Mouse (Mus musculus) brain, embryonic 14.5 days (tissue): ENCODE measurements at regions not wholly inside any gene's neighbourhood (a gene's known extent, or its start where the extent isn't known, plus 50 kb on each side); places are given as distances from the start of the nearest gene placed in this dataset.

Experiments
- DNase-seq: peaks from one replicate; pipeline ENCODE4 v3.0.0-alpha.2; 2011; ENCODE audit warnings: low read depth
- CTCF ChIP-seq: fragments of 200-500 bp; IDR thresholded peaks from 2 replicates; pipeline ENCODE4 v1.5.1; 2012; ENCODE audit warnings: inconsistent platforms, mild to moderate bottlenecking, moderate library complexity, borderline replicate concordance; ENCODE audit not compliant: insufficient read depth, insufficient read length; ENCODE audit errors: extremely low read depth
- POLR2A ChIP-seq: fragments of 200-500 bp; IDR thresholded peaks from 2 replicates; pipeline ENCODE4 v1.6.1; 2012; ENCODE audit warnings: mild to moderate bottlenecking, inconsistent platforms, borderline replicate concordance; ENCODE audit not compliant: poor library complexity, insufficient read depth, insufficient read length, severe bottlenecking; ENCODE audit errors: extremely low read depth

DNA sequence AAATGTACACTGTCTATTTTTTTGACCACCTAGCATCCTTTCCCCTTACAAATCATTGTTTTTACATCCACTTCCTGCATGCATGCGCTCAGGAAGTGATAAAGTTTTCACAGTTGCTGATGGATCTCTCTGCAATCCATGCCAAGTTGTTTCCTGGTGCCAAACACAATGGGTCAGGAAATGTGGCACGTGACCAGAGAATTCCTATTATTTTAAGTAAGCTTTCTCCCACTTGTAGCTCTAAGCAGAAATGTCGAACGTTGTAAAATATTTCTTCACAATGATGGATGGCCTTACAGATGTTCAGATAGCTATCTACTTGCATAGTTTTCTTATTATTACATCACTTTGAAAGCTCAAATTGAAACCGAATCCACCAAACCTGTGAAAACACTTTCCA is 1271.1 kb upstream of the Flrt2 start:
- peak; percentile 11 for DNase-seq
- no peak for TF ChIP-seq CTCF

DNA sequence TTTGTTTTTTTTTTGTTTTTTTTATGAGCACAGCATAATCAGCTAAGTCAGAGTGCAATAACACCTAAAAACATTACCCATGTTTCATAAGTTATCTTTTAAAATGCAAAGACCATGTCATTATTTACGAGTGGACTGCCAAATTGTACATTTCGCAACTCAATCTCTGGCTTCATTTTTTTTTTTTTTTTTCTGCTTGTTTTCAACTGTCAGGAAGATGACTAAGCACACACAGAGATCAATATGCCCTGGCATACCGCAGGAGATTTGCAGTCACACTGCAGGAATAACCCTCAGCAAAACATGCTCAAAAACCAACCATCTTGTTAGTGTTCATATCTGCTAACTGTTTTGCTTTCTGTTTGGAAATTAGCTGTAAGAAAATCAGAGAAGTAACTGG is 1270.3 kb upstream of the Flrt2 start:
- DNase-seq, result no peak
- no peak for TF ChIP-seq CTCF
- no peak for TF ChIP-seq POLR2A

DNA sequence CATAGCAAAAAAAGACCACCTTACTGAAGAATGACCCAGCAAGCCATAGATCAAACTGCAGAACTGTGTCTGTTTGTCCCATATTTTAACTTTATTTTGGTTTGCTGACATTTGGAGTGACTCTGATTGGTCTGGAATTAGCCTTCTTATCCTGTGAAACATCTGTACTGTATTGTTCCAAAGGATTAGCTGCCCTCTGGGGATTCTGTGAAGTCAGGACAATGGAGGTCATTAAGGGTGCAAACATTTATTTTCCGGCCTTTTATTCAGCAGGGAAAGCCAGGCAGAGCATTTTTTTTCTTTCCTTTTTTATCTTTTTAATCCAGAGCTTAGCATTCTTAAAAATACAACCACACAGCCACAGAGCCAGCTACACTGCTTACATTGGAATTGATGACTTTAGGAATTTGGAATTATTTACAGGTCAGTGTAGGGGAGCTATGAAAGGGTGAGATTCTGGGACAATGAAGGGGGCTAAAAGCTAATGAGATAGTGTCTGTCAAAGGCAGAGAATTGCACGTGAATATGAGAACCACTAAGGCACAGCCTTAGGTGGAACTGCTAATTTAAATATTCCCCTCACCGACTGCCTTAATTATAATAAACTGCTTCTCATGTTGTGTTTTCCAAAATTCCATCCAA is 1267.6 kb upstream of the Flrt2 start:
- TF ChIP-seq POLR2A (no peak), CTCF (no peak)
- DNase-seq, result peak; percentile 30

DNA sequence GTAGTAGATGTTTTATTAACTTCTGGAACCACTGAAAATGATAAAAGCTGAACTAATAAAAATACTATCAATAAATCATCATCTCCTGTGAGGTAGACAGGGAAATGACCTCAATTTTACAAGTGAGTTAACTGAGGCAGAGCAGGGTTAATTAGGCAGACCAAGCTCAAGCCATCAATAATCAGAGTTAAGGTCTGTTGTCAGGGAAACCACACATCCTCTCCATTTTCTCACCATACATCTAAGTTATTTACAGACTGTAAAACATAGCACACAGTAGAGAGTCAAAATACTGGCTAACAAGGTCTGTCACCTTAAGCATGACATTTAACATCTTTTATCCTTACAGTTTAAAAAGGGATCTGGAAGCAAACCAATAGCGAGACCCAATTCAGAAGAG is 1242.5 kb upstream of the Flrt2 start:
- no peak for TF ChIP-seq CTCF
- TF ChIP-seq POLR2A, result no peak
- DNase-seq, result no peak

DNA sequence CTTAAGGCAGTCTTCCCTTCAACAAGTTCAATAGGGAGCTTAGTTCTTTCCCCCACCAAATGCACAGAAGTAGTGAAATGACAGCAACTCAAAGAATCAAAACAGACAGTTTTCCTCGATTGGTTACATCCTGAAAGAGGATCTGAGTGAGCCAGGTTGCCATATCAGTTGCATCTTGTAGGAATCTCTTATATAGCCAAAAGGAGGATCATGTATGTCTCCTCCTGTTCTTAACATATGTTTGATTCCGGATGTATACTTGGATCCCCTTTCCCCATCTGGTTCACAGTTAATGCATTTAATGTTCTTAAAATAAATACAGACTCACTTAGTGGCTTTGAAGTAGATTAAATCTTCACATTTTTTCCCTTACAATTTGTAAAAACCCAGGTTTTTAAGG is 1224.0 kb upstream of the Flrt2 start:
- TF ChIP-seq POLR2A (no peak), CTCF (no peak)
- DNase-seq, result peak; percentile 65

DNA sequence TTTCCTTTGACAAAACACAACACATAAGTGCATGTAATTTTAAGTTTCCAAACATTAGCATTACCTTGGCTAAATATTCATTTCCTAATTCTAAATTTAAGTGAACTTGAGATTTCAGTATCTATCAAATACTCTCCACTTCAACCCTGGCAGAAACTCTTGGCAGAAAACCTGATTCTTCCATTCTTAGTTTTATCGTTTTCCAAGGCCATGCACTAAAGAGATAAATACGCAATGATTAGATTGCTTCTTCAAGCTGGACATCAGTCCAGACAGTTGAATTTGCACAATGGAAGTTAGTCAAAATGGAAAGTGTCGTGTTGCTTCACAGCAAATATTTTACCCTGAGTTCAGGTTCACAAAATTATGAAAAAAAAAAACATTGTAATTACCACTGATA is 1223.4 kb upstream of the Flrt2 start:
- TF ChIP-seq CTCF, result no peak
- TF ChIP-seq POLR2A, result no peak
- DNase-seq, result no peak

DNA sequence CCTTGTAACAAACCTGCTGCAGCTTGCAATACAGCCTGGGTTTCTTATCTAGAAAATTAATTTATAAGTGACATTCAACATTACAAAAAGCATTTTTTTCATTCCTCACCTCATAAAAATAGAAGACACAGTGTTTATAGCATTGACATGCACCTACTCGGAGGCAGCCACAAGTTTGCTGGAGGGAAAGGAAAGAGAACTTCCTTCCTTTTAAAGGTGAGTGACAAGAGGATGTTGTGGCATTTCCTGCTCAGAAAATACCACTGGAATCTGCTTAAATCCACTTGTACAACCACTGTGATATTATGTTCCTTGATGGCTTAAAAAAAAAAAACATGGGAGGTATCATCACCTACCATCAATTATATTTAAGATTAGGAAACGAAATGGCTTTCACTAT is 1222.2 kb upstream of the Flrt2 start:
- DNase-seq, result no peak
- TF ChIP-seq POLR2A, result no peak
- no peak for TF ChIP-seq CTCF

DNA sequence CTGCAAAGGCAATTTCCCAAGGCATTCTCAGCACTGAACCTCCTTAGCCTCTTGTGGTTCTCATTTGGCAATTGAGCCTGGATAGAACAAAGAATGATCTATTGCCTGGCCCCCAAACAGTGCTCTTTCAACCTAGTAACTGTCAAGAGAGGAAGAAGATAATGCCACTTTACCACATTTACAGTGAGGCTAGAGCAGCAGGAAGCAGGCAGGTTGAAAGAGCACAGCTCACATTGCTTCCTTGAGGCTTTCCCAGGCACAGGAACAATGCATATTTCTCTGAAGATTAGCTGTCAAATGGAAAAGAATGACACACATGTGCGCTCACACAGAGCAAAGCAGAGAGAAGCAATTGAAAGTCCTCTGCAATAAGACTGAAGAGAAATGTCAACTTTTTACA is 1221.0 kb upstream of the Flrt2 start:
- no peak for TF ChIP-seq CTCF
- no peak for TF ChIP-seq POLR2A
- peak; percentile 73 for DNase-seq

DNA sequence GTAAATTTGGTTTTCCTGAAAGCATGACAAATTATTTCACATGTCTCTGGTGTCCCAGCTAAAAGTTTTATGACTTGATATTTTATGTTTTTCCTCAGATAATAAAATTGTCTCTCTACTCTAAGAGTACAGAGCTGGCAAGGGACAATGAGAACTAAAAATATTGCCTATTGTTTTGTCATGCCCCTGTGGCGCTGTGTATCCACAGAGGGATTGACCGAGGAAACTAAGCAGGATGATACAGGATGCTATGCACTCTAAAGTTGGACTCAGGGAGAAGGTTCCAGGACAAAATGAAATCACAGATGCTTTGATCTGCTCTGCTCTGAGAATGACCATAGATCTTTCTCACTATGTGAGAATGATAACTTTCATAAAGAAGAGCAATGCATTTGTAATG is 1203.3 kb upstream of the Flrt2 start:
- DNase-seq, result no peak
- TF ChIP-seq POLR2A (no peak), CTCF (no peak)

DNA sequence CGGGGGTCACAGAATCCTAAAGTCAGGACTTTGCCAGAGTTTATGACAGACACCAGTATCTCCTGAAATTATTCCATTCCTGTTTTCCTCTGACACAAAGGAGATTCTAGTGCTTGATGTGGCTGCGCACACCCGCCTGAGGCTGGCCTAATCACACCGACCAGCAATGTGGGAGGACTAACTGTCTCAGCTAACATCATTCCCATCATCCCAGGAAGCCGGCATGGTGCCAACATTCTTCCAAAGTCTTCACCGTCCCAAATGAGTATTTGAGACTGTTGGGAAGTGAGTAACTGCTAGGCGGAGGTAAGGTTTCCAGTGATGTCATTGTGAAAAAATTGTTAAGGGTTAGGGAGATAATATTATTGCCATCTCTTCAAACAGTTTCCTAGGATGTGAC is 1183.9 kb upstream of the Flrt2 start:
- TF ChIP-seq POLR2A (no peak), CTCF (no peak)
- DNase-seq, result peak; percentile 56

DNA sequence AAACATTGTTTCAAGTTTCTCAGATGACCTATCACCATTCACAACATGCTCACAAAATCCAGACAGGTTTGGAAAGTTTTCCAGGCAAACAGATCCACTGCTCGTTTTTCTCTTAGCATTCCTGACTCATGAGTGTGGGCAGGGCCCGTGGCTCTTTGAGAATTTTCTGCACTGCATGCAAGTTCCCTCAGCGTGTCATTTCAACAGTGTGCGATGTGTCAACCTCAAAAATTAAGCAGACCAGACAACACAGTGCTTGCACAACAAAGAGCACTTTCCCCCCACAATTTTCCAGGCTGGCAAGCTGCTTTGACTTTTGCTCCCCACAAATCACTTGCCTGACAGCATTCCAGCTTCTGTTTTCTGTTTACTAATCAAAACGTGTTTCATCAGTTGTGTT is 1182.2 kb upstream of the Flrt2 start:
- DNase-seq, result peak; percentile 14
- no peak for TF ChIP-seq CTCF
- no peak for TF ChIP-seq POLR2A

DNA sequence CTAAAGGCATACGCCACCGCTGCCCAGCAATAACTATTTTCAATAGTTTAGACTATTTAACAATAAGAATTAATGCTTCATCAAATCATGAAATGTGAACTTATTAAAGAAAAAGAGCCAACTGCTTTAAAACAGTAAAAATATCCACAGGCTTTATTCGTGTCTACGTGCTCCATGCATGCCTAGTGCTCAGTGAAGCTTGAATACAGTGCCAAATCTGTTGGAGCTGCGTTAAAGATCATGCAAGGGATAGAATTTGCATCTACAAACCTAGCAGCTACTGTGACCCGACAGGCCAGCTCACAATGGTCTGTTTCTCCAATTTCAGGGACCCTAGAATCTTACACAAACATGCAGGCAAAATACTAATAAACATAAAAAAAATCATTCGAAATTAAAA is 1147.3 kb upstream of the Flrt2 start:
- DNase-seq, result peak; percentile 12
- TF ChIP-seq CTCF (no peak), POLR2A (no peak)

DNA sequence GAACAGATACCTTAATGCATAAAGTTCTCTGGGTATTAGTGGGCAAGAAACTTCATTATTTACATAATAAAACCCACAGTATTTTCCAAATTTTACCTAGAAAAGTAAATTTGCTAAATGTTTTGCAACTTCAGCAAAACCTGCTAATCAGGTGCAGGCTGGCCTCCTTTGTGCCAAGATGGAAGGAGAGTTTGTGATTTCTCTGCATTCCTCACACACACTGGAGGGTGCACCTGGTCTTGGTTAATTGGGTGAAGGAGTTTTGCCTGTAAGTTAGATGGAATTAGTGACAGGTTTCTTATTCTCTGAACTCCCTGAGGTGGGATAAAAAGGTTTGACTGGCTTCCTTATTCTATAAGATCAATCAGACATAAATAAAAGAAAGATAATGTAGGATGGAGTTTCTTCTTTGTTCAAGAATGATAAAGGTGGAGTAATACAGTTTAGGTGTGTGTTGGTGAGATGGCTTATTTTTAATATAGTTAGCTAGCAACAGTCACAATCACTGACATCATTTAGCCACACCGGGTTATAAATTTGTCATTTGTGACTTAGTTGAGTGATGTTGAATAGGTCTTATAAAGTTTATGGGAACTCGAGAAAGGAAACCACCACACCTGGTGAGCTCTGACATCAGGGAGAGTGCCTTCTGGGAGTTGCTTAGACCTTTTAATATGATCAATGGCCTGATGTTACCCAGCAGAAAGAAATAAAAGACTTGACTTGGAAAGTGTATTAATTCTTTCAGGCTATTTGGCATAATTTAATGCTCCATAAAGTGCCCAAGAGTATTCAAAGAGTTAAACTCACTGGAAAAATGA is 1131.4 kb upstream of the Flrt2 start:
- no peak for DNase-seq
- no peak for TF ChIP-seq CTCF
- no peak for TF ChIP-seq POLR2A

DNA sequence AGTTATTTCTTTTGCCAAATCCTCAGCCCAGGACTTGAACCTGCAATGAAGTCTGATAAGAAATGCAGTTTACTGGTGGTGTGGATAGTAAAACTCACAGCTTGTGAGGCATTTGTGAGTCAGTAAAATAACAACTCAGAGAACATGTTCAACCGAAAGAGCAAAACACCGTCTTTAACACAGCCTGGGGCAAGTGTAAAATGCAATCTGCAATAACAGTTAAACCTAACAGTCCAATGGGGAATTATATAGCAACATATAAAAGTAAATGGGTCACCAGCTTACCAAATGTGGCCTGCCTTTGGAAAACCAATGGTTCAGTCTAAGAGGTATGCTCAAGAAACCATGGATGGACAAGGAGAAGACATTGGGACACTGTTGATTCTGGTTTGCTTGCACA is 1117.0 kb upstream of the Flrt2 start:
- TF ChIP-seq POLR2A, result no peak
- TF ChIP-seq CTCF, result no peak
- DNase-seq, result no peak
